Mouse (Mus musculus) cerebellum, adult 2 months (tissue): Measurements from ENCODE around the gene Ifitm6.

ENCODE experiments used
- CTCF ChIP-seq: fragments of 200-500 bp; IDR thresholded peaks from 2 replicates; pipeline ENCODE4 v1.5.1; 2011; ENCODE audit warnings: low read depth, mild to moderate bottlenecking, control low read depth, low read length, moderate library complexity, borderline replicate concordance; ENCODE audit not compliant: insufficient read depth
- POLR2A ChIP-seq: fragments of 200-500 bp; IDR thresholded peaks from 2 replicates; pipeline ENCODE4 v1.6.1; 2011; ENCODE audit warnings: low read length, control low read depth, borderline replicate concordance; ENCODE audit not compliant: insufficient read depth

- TF ChIP-seq POLR2A = no peak
- no peak for TF ChIP-seq CTCF
Measured at GRCm38 (mm10) chr7:141059929-141060328, 42.2 kb upstream of the Ifitm6 start.
